Mouse (Mus musculus): ENCODE data around the gene Git1.

- no peak for TF ChIP-seq CTCF (conservative IDR thresholded peaks at IDR 0.05 in 1 of 2, IDR thresholded peaks at IDR 0.05 in 1 of 2; ENCODE audit: low read depth in 2 of 2, low read length in 2 of 2)
- TF ChIP-seq ZNF384 (IDR thresholded peaks at IDR 0.05; ENCODE audit: low read depth, low read length): no peak
- TF ChIP-seq POLR2A (IDR thresholded peaks at IDR 0.05; ENCODE audit: low read depth, low read length): no peak
- no peak for TF ChIP-seq MAZ (IDR thresholded peaks at IDR 0.05; ENCODE audit: low read depth, low read length)
- TF ChIP-seq MXI1 (IDR thresholded peaks at IDR 0.05; ENCODE audit: low read depth, low read length): no peak
- no peak for TF ChIP-seq POLR2AphosphoS2 (IDR thresholded peaks at IDR 0.05; ENCODE audit: low read depth, low read length)
- no peak for TF ChIP-seq TBP (conservative IDR thresholded peaks at IDR 0.05; ENCODE audit: low read depth, low read length)
Measured at GRCm38 (mm10) chr11:77451670-77452069, 41.7 kb upstream of the Git1 start.

Data from CH12.LX (cell line).